Mouse (Mus musculus): Measurements from ENCODE around the gene 4430402I18Rik.

- TF ChIP-seq CTCF (IDR thresholded peaks at IDR 0.05), result no peak
- TF ChIP-seq EP300 (IDR thresholded peaks at IDR 0.05), result no peak
Measured at GRCm38 (mm10) chr19:28989515-28989914, 21.9 kb upstream of the 4430402I18Rik start.
